Comparison of ENCODE assay signal across 8 mouse cellular contexts in the genomic region with DNA sequence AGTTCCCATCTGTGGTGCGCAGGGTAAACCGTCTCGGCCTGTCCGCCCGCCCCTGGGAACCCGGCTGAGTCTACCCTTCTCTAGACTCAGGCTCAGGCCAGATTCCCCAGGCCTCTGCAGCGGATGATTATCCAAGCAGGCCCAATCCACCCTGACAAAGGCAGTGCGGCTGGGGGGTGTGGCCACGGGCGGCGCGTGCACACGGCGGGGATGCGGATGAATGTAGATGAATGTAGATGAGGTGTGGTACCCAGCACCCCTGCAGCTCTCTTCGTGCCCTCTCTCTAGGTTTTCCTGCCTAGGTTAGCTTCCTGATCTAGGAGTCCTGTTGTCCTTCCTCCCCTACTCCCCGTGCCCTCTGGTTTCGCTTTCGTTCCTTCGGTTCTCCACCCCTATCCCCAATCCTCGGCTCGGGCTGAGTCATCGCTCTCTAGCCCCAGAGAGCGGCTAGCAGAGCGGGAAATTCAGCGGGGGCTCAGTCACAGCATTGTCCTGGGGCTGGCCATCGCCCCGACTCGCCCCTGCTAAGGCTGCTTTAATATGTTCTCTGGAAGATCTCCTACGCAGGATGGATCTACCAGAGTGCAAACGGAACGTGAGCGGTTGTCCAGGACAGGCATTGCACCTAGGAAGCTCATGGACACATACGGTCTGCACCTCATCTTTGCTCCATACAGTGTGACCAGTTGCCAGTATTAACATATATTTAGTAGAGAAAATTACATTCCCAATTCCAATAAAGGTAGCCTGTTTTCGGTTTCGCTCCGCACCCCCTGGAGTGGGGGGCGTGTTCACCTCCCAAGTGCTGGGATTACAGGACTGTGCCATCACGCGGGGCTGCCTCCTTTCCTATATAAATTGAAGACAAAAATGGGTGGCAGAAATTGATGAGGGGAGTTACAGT. TPM values are rescaled to one million over a fixed set of nuclear protein-coding genes. Genes with fewer than 3 reads are reported as not detected.
DNase-seq lines count a peak whose midpoint lies in the region; ATAC-seq and TF ChIP-seq lines count a peak whose summit lies in the region.

No protein-coding gene starts in this region.

- no peaks in the 10 kb centered on the region for H3K79me2 ChIP-seq in macrophage (ENCODE audit: inconsistent target)

- no peaks in the 10 kb centered on the region for H3K27me3 ChIP-seq in hindbrain, postnatal 0 days (ENCODE audit: insufficient read depth, low read length)

- H3K4me3 ChIP-seq in gastrocnemius, adult 2 months, result peak overlapping the region; percentile 74
- peak overlapping the region; percentile 48 for H3K4me3 ChIP-seq in hindbrain, postnatal 0 days (ENCODE audit: low read length)
- peak overlapping the region; percentile 50 for H3K4me3 ChIP-seq in left cerebral cortex, adult 2 months
- peak overlapping the region; percentile 53 for H3K4me3 ChIP-seq in macrophage (ENCODE audit: inconsistent target)

- DNase-seq in gastrocnemius, adult 2 months, result peak; percentile 85
- peak; percentile 89 for DNase-seq in hindbrain, postnatal 0 days (ENCODE audit: low spot score)
- DNase-seq in left cerebral cortex, adult 2 months (ENCODE audit: extremely low spot score in 1 of 2, low spot score in 2 of 2), result peak; percentile 72 to 73
- peak; percentile 58 for DNase-seq in retina, postnatal 7 days (ENCODE audit: low read depth, low spot score)
- DNase-seq in urinary bladder, adult 18-20 months (ENCODE audit: low spot score in 2 of 2), result peak; percentile 78 to 82

- no peaks in the 10 kb centered on the region for H3K36me3 ChIP-seq in hindbrain, postnatal 0 days (ENCODE audit: insufficient read depth, low read length)
- H3K36me3 ChIP-seq in macrophage (ENCODE audit: inconsistent target), result no peaks in the 10 kb centered on the region

- TF ChIP-seq CTCF in gastrocnemius, adult 2 months (IDR thresholded peaks at IDR 0.05), result no peak
- TF ChIP-seq CTCF in hindbrain, postnatal 0 days (IDR thresholded peaks at IDR 0.05; ENCODE audit: low read depth), result peak; percentile 20; the same call in 1 of the 2 replicates
- no peak; the same call in 1 of the 2 replicates for TF ChIP-seq CTCF in left cerebral cortex, adult 2 months (IDR thresholded peaks at IDR 0.05)

- no peaks in the 10 kb centered on the region for H3K9me3 ChIP-seq in hindbrain, postnatal 0 days (ENCODE audit: low read length)

- peak; percentile 78 for ATAC-seq in activated CD4-positive, CD25-positive, alpha-beta regulatory T cell, adult 4 months
- peak; percentile 89 for ATAC-seq in common myeloid progenitor, adult 5-6 weeks (replicated peaks; ENCODE audit: low read depth, poor library complexity, severe bottlenecking)
- peak; percentile 96 for ATAC-seq in hindbrain, postnatal 0 days

- H3K9ac ChIP-seq in hindbrain, postnatal 0 days (replicated peaks; ENCODE audit: low read length), result peak overlapping the region; percentile 62

- H3K4me2 ChIP-seq in hindbrain, postnatal 0 days (ENCODE audit: low read depth, low read length), result peak overlapping the region; percentile 68

- H3K27ac ChIP-seq in gastrocnemius, adult 2 months, result peak overlapping the region; percentile 94
- H3K27ac ChIP-seq in hindbrain, postnatal 0 days, result peak overlapping the region; percentile 83
- H3K27ac ChIP-seq in left cerebral cortex, adult 2 months, result peak overlapping the region; percentile 91
- H3K27ac ChIP-seq in macrophage, result peak overlapping the region; percentile 66

- intact Hi-C loops in gastrocnemius, adult 2 months (cut with DNase I), result no loop called here
- intact Hi-C loops in left cerebral cortex, adult 2 months (cut with DNase I), result loop anchor here (2.0 to 5.0 kb wide), 2 partner anchors 46 to 140 kb away; a partner anchor contains a TSS

- WGBS in hindbrain, postnatal 0 days, result under 1% methylated on average over 40 of the region's 40 CpGs
- 3% methylated on average over 40 of the region's 40 CpGs for WGBS in macrophage (ENCODE audit: missing documents)

- 0 out of 2 replicates have a peak, but pooled peaks cover 7% of the 10 kb centered on the region for H3K4me1 ChIP-seq in hindbrain, postnatal 0 days (ENCODE audit: insufficient read depth, low read length)

RNA-seq across cellular contexts. Expression of a gene that starts 46.2 kb away (rescaled TPM):
- 10 to 100 TPM; 20.0 to 26.8 TPM for polyA plus RNA-seq in activated CD4-positive, CD25-positive, alpha-beta regulatory T cell, adult 4 months (2017; shearing (Covaris generic))
- 65.3 and 72.9 TPM in 2 replicates for total RNA-seq in common myeloid progenitor, adult 5-6 weeks (2017)
- 10 to 100 TPM; 90.4 to 98.4 TPM for total RNA-seq in gastrocnemius, adult 2 months (2021)
- 41.0 and 42.9 TPM in 2 replicates for total RNA-seq in hindbrain, postnatal 0 days (2014; rRNA removed)
- 14.9 and 15.0 TPM in 2 replicates for polyA plus RNA-seq in hindbrain, postnatal 0 days (2015; fragmentation: Nextera tagmentation; extraction: Ambion mirVana)
- 10 to 100 TPM; 91.9 to 97.7 TPM for total RNA-seq in left cerebral cortex, adult 2 months (2021)
- 100 to 1,000 TPM in 17 of 26 experiments, 10 to 100 TPM in 9; 61.5 to 434 (median 141) TPM for total RNA-seq in macrophage (2018; cell fraction: chromatin; rRNA removed)
- 100 to 1,000 TPM in 7 of 26 experiments, 10 to 100 TPM in 19; 62.3 to 154 (median 85.2) TPM for total RNA-seq in macrophage (2018; cell fraction: cytosol; rRNA removed)
- total RNA-seq in macrophage (2018; cell fraction: nucleus; rRNA removed), result 100 to 1,000 TPM in 21 of 26 experiments, 10 to 100 TPM in 5; 71.7 to 336 (median 153) TPM
- 48.8 to 67.1 TPM (median 59.1 TPM) in 3 replicates for polyA plus RNA-seq in macrophage (2018)

Comparison
In these comparisons a context has a peak if more than half of its experiments do, and no peak if none do; other contexts are left out.
1. Peak in every context shown above with its lines: DNase-seq, ATAC-seq, H3K4me3 ChIP-seq and H3K27ac ChIP-seq.